Mouse (Mus musculus) midbrain, embryonic 12.5 days (tissue): Measurements from ENCODE around the gene Spag16. TPM values are rescaled to one million over a fixed set of nuclear protein-coding genes. Genes with fewer than 3 reads are reported as not detected.
"Not testable (repeated sequence)": the region's sequence is repeated elsewhere in the genome, so short reads cannot be mapped to it uniquely, and the experiment has no call there.

Source experiments
- ATAC-seq: fragments of 200-750 bp; cut with Nextera tagmentation; 2 replicates; pipeline ENCODE4 v1.8.0; 2017; ENCODE audit warnings: low read depth, moderate TSS enrichment, moderate library complexity; ENCODE audit not compliant: low FRiP score
- H3K27ac ChIP-seq: fragments of 300-500 bp; sonication (generic); replicated peaks from 2 replicates; pipeline ENCODE4 v1.5.1; 2016; ENCODE audit warnings: mild to moderate bottlenecking
- H3K27me3 ChIP-seq: fragments of 300-500 bp; sonication (generic); 2 replicates; pipeline ENCODE4 v1.6.1; 2016; ENCODE audit warnings: mild to moderate bottlenecking
- H3K36me3 ChIP-seq: fragments of 300-500 bp; sonication (generic); 2 replicates; pipeline ENCODE4 v1.6.1; 2016
- H3K4me1 ChIP-seq: fragments of 300-500 bp; sonication (generic); 2 replicates; pipeline ENCODE4 v1.6.1; 2016
- H3K4me2 ChIP-seq: fragments of 300-500 bp; sonication (generic); replicated peaks from 2 replicates; pipeline ENCODE4 v1.6.1; 2016; ENCODE audit warnings: mild to moderate bottlenecking, moderate library complexity
- H3K4me3 ChIP-seq: fragments of 300-500 bp; sonication (generic); 2 replicates; pipeline ENCODE4 v1.5.1; 2016; ENCODE audit warnings: mild to moderate bottlenecking
- H3K9ac ChIP-seq: fragments of 300-500 bp; sonication (generic); replicated peaks from 2 replicates; pipeline ENCODE4 v1.6.1; 2016; ENCODE audit warnings: mild to moderate bottlenecking, moderate library complexity
- H3K9me3 ChIP-seq: fragments of 300-500 bp; sonication (generic); 2 replicates; pipeline ENCODE4 v1.6.1; 2016; ENCODE audit warnings: mild to moderate bottlenecking
- WGBS: fragments of 180-500 bp; shearing (Covaris S2); methylation state at CpG from one replicate; pipeline ENCODE4 v1.1.7; 2016; 5-methylcytosine and 5-hydroxymethylcytosine counted together
- polyA plus RNA-seq: library from polyadenylated mRNA; unstranded; fragments of >200 nt; fragmentation: Nextera tagmentation; extraction: Ambion mirVana; gene quantifications from 2 replicates; pipeline ENCODE4 v1.2.1, GENCODE M21; 2016

Gene Spag16
- polyA plus RNA-seq, 1 experiment from 2014 or later: 2.0 TPM

- not testable (repeated sequence) for H3K27ac ChIP-seq, H3K9me3 ChIP-seq, ATAC-seq, H3K27me3 ChIP-seq, H3K9ac ChIP-seq, H3K4me2 ChIP-seq, H3K36me3 ChIP-seq, H3K4me3 ChIP-seq, H3K4me1 ChIP-seq
- WGBS: 89% methylated on average over 4 of the region's 4 CpGs
Measured at GRCm38 (mm10) chr1:69833476-69833875, 6.7 kb downstream of the Spag16 start.

GRCm38 (mm10) chr1:69853436-69853835 is 26.7 kb downstream of the Spag16 start:
- Histone ChIP-seq H3K27ac (no peak overlapping the region), H3K9me3 (no peaks in the 10 kb centered on the region), H3K4me3 (no peak overlapping the region), H3K36me3 (no peaks in the 10 kb centered on the region), H3K4me2 (no peak overlapping the region), H3K9ac (no peak overlapping the region), H3K4me1 (no peaks in the 10 kb centered on the region), H3K27me3 (no peaks in the 10 kb centered on the region)
- WGBS: 88% methylated on average over 7 of the region's 7 CpGs
- ATAC-seq: no peak

- WGBS: 68% methylated on average over 4 of the region's 4 CpGs
- ATAC-seq: no peak
Measured at GRCm38 (mm10) chr1:69867776-69868175, 41.0 kb downstream of the Spag16 start.

GRCm38 (mm10) chr1:69956606-69957005 is 129.8 kb downstream of the Spag16 start:
- H3K9me3 ChIP-seq: no peaks in the 10 kb centered on the region
- H3K27me3 ChIP-seq: no peaks in the 10 kb centered on the region
- H3K4me2 ChIP-seq: no peak overlapping the region
- H3K4me1 ChIP-seq: no peaks in the 10 kb centered on the region
- H3K4me3 ChIP-seq: no peak overlapping the region
- no peaks in the 10 kb centered on the region for H3K36me3 ChIP-seq
- no peak for ATAC-seq
- no peak overlapping the region for H3K9ac ChIP-seq
- H3K27ac ChIP-seq: no peak overlapping the region
- WGBS: 61% methylated on average over 3 of the region's 3 CpGs

More at GRCm38 (mm10) chr1:69867776-69868175, 41.0 kb downstream of the Spag16 start:
- Histone ChIP-seq H3K4me1 (no peaks in the 10 kb centered on the region), H3K36me3 (no peaks in the 10 kb centered on the region), H3K27ac (no peak overlapping the region), H3K4me2 (no peak overlapping the region), H3K4me3 (no peak overlapping the region), H3K9me3 (no peaks in the 10 kb centered on the region), H3K27me3 (no peaks in the 10 kb centered on the region), H3K9ac (no peak overlapping the region)

GRCm38 (mm10) chr1:69996874-69997273 is 170.1 kb downstream of the Spag16 start:
- H3K27me3 ChIP-seq: no peaks in the 10 kb centered on the region
- H3K9ac ChIP-seq: no peak overlapping the region
- no peak overlapping the region for H3K4me3 ChIP-seq
- no peaks in the 10 kb centered on the region for H3K9me3 ChIP-seq
- H3K4me1 ChIP-seq: no peaks in the 10 kb centered on the region
- no peak for ATAC-seq
- no peak overlapping the region for H3K4me2 ChIP-seq
- H3K36me3 ChIP-seq: no peaks in the 10 kb centered on the region
- no peak overlapping the region for H3K27ac ChIP-seq

GRCm38 (mm10) chr1:70012991-70013390 is 186.2 kb downstream of the Spag16 start:
- ATAC-seq: no peak
- WGBS: 85% methylated on average over 3 of the region's 3 CpGs

GRCm38 (mm10) chr1:70037384-70037783 is 210.6 kb downstream of the Spag16 start:
- no peak overlapping the region for H3K9ac ChIP-seq
- WGBS: 81% methylated on average over 3 of the region's 3 CpGs

More at GRCm38 (mm10) chr1:70012991-70013390, 186.2 kb downstream of the Spag16 start:
- H3K9ac ChIP-seq: no peak overlapping the region
- no peaks in the 10 kb centered on the region for H3K27me3 ChIP-seq
- no peak overlapping the region for H3K4me3 ChIP-seq
- H3K9me3 ChIP-seq: no peaks in the 10 kb centered on the region
- no peaks in the 10 kb centered on the region for H3K4me1 ChIP-seq
- H3K4me2 ChIP-seq: no peak overlapping the region
- H3K27ac ChIP-seq: no peak overlapping the region
- no peaks in the 10 kb centered on the region for H3K36me3 ChIP-seq

GRCm38 (mm10) chr1:70067404-70067803 is 240.6 kb downstream of the Spag16 start:
- no peaks in the 10 kb centered on the region for H3K36me3 ChIP-seq
- H3K4me3 ChIP-seq: no peak overlapping the region
- no peak overlapping the region for H3K27ac ChIP-seq
- ATAC-seq: no peak
- no peaks in the 10 kb centered on the region for H3K9me3 ChIP-seq
- H3K9ac ChIP-seq: no peak overlapping the region
- H3K27me3 ChIP-seq: no peaks in the 10 kb centered on the region
- WGBS: 70% methylated on average over 1 of the region's 1 CpGs
- H3K4me1 ChIP-seq: no peaks in the 10 kb centered on the region
- H3K4me2 ChIP-seq: no peak overlapping the region

More at GRCm38 (mm10) chr1:70037384-70037783, 210.6 kb downstream of the Spag16 start:
- no peak overlapping the region for H3K27ac ChIP-seq
- no peaks in the 10 kb centered on the region for H3K27me3 ChIP-seq
- no peak overlapping the region for H3K4me3 ChIP-seq
- no peak overlapping the region for H3K4me2 ChIP-seq
- ATAC-seq: no peak
- no peaks in the 10 kb centered on the region for H3K36me3 ChIP-seq
- H3K9me3 ChIP-seq: no peaks in the 10 kb centered on the region
- no peaks in the 10 kb centered on the region for H3K4me1 ChIP-seq

- Histone ChIP-seq H3K36me3 (no peaks in the 10 kb centered on the region), H3K27me3 (no peaks in the 10 kb centered on the region), H3K9ac (no peak overlapping the region), H3K4me2 (no peak overlapping the region), H3K4me1 (no peaks in the 10 kb centered on the region), H3K9me3 (no peaks in the 10 kb centered on the region), H3K4me3 (no peak overlapping the region), H3K27ac (no peak overlapping the region)
- peak; percentile 66; the same call in 1 of the 2 replicates for ATAC-seq
- WGBS: 21% methylated on average over 6 of the region's 6 CpGs
Measured at GRCm38 (mm10) chr1:70073440-70073839, 246.7 kb downstream of the Spag16 start.

GRCm38 (mm10) chr1:70078806-70079205 is 252.0 kb downstream of the Spag16 start:
- Histone ChIP-seq H3K27me3 (no peaks in the 10 kb centered on the region), H3K4me2 (no peak overlapping the region), H3K27ac (no peak overlapping the region), H3K4me3 (no peak overlapping the region), H3K9ac (no peak overlapping the region), H3K4me1 (no peaks in the 10 kb centered on the region), H3K36me3 (no peaks in the 10 kb centered on the region), H3K9me3 (no peaks in the 10 kb centered on the region)
- WGBS: 82% methylated on average over 6 of the region's 6 CpGs
- no peak for ATAC-seq

- no peak overlapping the region for H3K27ac ChIP-seq
- no peaks in the 10 kb centered on the region for H3K27me3 ChIP-seq
- no peak overlapping the region for H3K4me3 ChIP-seq
- no peak overlapping the region for H3K9ac ChIP-seq
- WGBS: 61% methylated on average over 7 of the region's 7 CpGs
- H3K36me3 ChIP-seq: no peaks in the 10 kb centered on the region
- H3K4me1 ChIP-seq: no peaks in the 10 kb centered on the region
- no peak for ATAC-seq
- no peaks in the 10 kb centered on the region for H3K9me3 ChIP-seq
- no peak overlapping the region for H3K4me2 ChIP-seq
Measured at GRCm38 (mm10) chr1:70082208-70082878, 255.6 kb downstream of the Spag16 start.

GRCm38 (mm10) chr1:70104683-70105082 is 277.9 kb downstream of the Spag16 start:
- H3K4me2 ChIP-seq: no peak overlapping the region
- ATAC-seq: no peak
- 90% methylated on average over 8 of the region's 8 CpGs for WGBS
- H3K9me3 ChIP-seq: no peaks in the 10 kb centered on the region
- H3K9ac ChIP-seq: no peak overlapping the region
- H3K27me3 ChIP-seq: no peaks in the 10 kb centered on the region
- no peak overlapping the region for H3K27ac ChIP-seq
- H3K36me3 ChIP-seq: no peaks in the 10 kb centered on the region
- no peaks in the 10 kb centered on the region for H3K4me1 ChIP-seq
- no peak overlapping the region for H3K4me3 ChIP-seq
